Mouse (Mus musculus): ENCODE data around the gene Iqch. TPM values are rescaled to one million over a fixed set of nuclear protein-coding genes. Genes with fewer than 3 reads are reported as not detected.

Gene Iqch
- polyA plus RNA-seq (2012; ENCODE audit: low replicate concordance): not detected in 2 replicates

GRCm38 (mm10) chr9:63602043-63602939 is at the start of gene Iqch, which contains the start of gene Aagab:
Iqch (minus strand) TSS chr9:63602493.
Aagab (plus strand) TSS chr9:63602660.

GRCm38 (mm10) chr9:63398611-63399462 is 203.5 kb downstream of the Iqch start, which contains the start of gene 2300009A05Rik:
2300009A05Rik (minus strand) TSS chr9:63399246.

GRCm38 (mm10) chr9:63377270-63378142 is 224.8 kb downstream of the Iqch start, which contains the start of gene Map2k5:
Map2k5 (minus strand) TSS chr9:63377902.

Other genes with a start within 250 kb of the Iqch start
- gene Map2k5, start 224.6 kb downstream of the Iqch start, polyA plus RNA-seq (2012; ENCODE audit: low replicate concordance): 33.1 and 77.7 TPM in 2 replicates
- gene 2300009A05Rik, start 203.2 kb downstream of the Iqch start, polyA plus RNA-seq (2012; ENCODE audit: low replicate concordance): 71.6 and 98.7 TPM in 2 replicates
- gene Aagab, start 167 bp upstream of the Iqch start, polyA plus RNA-seq (2012; ENCODE audit: low replicate concordance): 2.4 and 6.0 TPM in 2 replicates
- gene Smad3, start 155.5 kb upstream of the Iqch start, polyA plus RNA-seq (2012; ENCODE audit: low replicate concordance): 8.2 and 20.2 TPM in 2 replicates